Mouse (Mus musculus): ENCODE measurements around the gene Gm16485. TPM values are rescaled to one million over a fixed set of nuclear protein-coding genes. Genes with fewer than 3 reads are reported as not detected.

Gene Gm16485
- not detected in 2 replicates for polyA plus RNA-seq (2016; fragmentation: Nextera tagmentation; extraction: Ambion mirVana)

- Histone ChIP-seq H3K27ac (no peak within 1 kb of the TSS), H3K27me3 (ENCODE audit: low read depth, poor library complexity, severe bottlenecking) (no peaks in the 10 kb centered on the region), H3K4me3 (no peak within 1 kb of the TSS), H3K9me3 (replicated peaks) (no peaks in the 10 kb centered on the region), H3K36me3 (no peaks in the 10 kb centered on the region), H3K4me1 (no peaks in the 10 kb centered on the region)
- no peak for DNase-seq (ENCODE audit: low spot score)
- WGBS: 82% methylated on average over 2 of the region's 2 CpGs
Measured at GRCm38 (mm10) chr9:8971491-8971890, at the start of gene Gm16485. Gm16485 (plus strand) TSS chr9:8971791.

GRCm38 (mm10) chr9:8927561-8927960, 44.0 kb upstream of the Gm16485 start:
- WGBS: 93% methylated on average over 2 of the region's 2 CpGs
- no peaks in the 10 kb centered on the region for H3K9me3 ChIP-seq (replicated peaks)
- no peaks in the 10 kb centered on the region for H3K27me3 ChIP-seq (ENCODE audit: low read depth, poor library complexity, severe bottlenecking)
- no peaks in the 10 kb centered on the region for H3K36me3 ChIP-seq
- no peak for DNase-seq (ENCODE audit: low spot score)
- H3K27ac ChIP-seq: no peak overlapping the region
- H3K4me1 ChIP-seq: no peaks in the 10 kb centered on the region
- H3K4me3 ChIP-seq: no peak overlapping the region

GRCm38 (mm10) chr9:8937753-8938152, 33.8 kb upstream of the Gm16485 start:
- Histone ChIP-seq H3K4me3 (no peak overlapping the region), H3K4me1 (no peaks in the 10 kb centered on the region)
- WGBS: 50% methylated on average over 1 of the region's 1 CpGs

GRCm38 (mm10) chr9:8953306-8953705, 18.3 kb upstream of the Gm16485 start:
- Histone ChIP-seq H3K27me3 (ENCODE audit: low read depth, poor library complexity, severe bottlenecking) (no peaks in the 10 kb centered on the region), H3K27ac (no peak overlapping the region), H3K4me1 (no peaks in the 10 kb centered on the region), H3K9me3 (replicated peaks) (no peaks in the 10 kb centered on the region), H3K4me3 (no peak overlapping the region), H3K36me3 (no peaks in the 10 kb centered on the region)
- DNase-seq (ENCODE audit: low spot score): no peak

More at GRCm38 (mm10) chr9:8937753-8938152, 33.8 kb upstream of the Gm16485 start:
- Histone ChIP-seq H3K36me3 (no peaks in the 10 kb centered on the region), H3K27me3 (ENCODE audit: low read depth, poor library complexity, severe bottlenecking) (no peaks in the 10 kb centered on the region), H3K9me3 (replicated peaks) (no peaks in the 10 kb centered on the region), H3K27ac (no peak overlapping the region)
- DNase-seq (ENCODE audit: low spot score): no peak

GRCm38 (mm10) chr9:8964512-8965133, 7.0 kb upstream of the Gm16485 start:
- no peak overlapping the region for H3K4me3 ChIP-seq
- no peaks in the 10 kb centered on the region for H3K36me3 ChIP-seq
- WGBS: 74% methylated on average over 8 of the region's 8 CpGs
- no peak overlapping the region for H3K27ac ChIP-seq
- no peaks in the 10 kb centered on the region for H3K27me3 ChIP-seq (ENCODE audit: low read depth, poor library complexity, severe bottlenecking)
- no peaks in the 10 kb centered on the region for H3K4me1 ChIP-seq
- H3K9me3 ChIP-seq (replicated peaks): no peaks in the 10 kb centered on the region
- peak; percentile 47 for DNase-seq (ENCODE audit: low spot score)

- Histone ChIP-seq H3K9me3 (replicated peaks) (no peaks in the 10 kb centered on the region), H3K27ac (no peak overlapping the region), H3K4me3 (no peak overlapping the region), H3K4me1 (no peaks in the 10 kb centered on the region), H3K36me3 (no peaks in the 10 kb centered on the region), H3K27me3 (ENCODE audit: low read depth, poor library complexity, severe bottlenecking) (no peaks in the 10 kb centered on the region)
- 70% methylated on average over 7 of the region's 7 CpGs for WGBS
- no peak for DNase-seq (ENCODE audit: low spot score)
Measured at GRCm38 (mm10) chr9:8970240-8970639, 1.4 kb upstream of the Gm16485 start.

GRCm38 (mm10) chr9:8977775-8978174, 6.2 kb downstream of the Gm16485 start:
- Histone ChIP-seq H3K4me1 (no peaks in the 10 kb centered on the region), H3K9me3 (replicated peaks) (no peaks in the 10 kb centered on the region), H3K4me3 (no peak overlapping the region), H3K36me3 (no peaks in the 10 kb centered on the region), H3K27ac (no peak overlapping the region), H3K27me3 (ENCODE audit: low read depth, poor library complexity, severe bottlenecking) (no peaks in the 10 kb centered on the region)
- no peak for DNase-seq (ENCODE audit: low spot score)
- 83% methylated on average over 2 of the region's 2 CpGs for WGBS

- no peak overlapping the region for H3K4me3 ChIP-seq
- no peak for DNase-seq (ENCODE audit: low spot score)
- H3K4me1 ChIP-seq: no peaks in the 10 kb centered on the region
- H3K27ac ChIP-seq: no peak overlapping the region
- no peaks in the 10 kb centered on the region for H3K27me3 ChIP-seq (ENCODE audit: low read depth, poor library complexity, severe bottlenecking)
- H3K9me3 ChIP-seq (replicated peaks): no peaks in the 10 kb centered on the region
- no peaks in the 10 kb centered on the region for H3K36me3 ChIP-seq
- WGBS: 76% methylated on average over 3 of the region's 3 CpGs
Measured at GRCm38 (mm10) chr9:8982315-8982714, 10.7 kb downstream of the Gm16485 start.

GRCm38 (mm10) chr9:8996494-8996893, 24.9 kb downstream of the Gm16485 start:
- peaks cover 51% of the 10 kb centered on the region for H3K36me3 ChIP-seq
- H3K4me1 ChIP-seq: no peaks in the 10 kb centered on the region
- no peak for DNase-seq (ENCODE audit: low spot score)
- H3K4me3 ChIP-seq: no peak overlapping the region
- no peak overlapping the region for H3K27ac ChIP-seq
- 91% methylated on average over 2 of the region's 2 CpGs for WGBS
- H3K27me3 ChIP-seq (ENCODE audit: low read depth, poor library complexity, severe bottlenecking): no peaks in the 10 kb centered on the region
- H3K9me3 ChIP-seq (replicated peaks): no peaks in the 10 kb centered on the region

- no peaks in the 10 kb centered on the region for H3K27me3 ChIP-seq (ENCODE audit: low read depth, poor library complexity, severe bottlenecking)
- peaks cover 48% of the 10 kb centered on the region for H3K36me3 ChIP-seq
- H3K27ac ChIP-seq: no peak overlapping the region
- DNase-seq (ENCODE audit: low spot score): no peak
- H3K4me3 ChIP-seq: no peak overlapping the region
- H3K9me3 ChIP-seq (replicated peaks): no peaks in the 10 kb centered on the region
- H3K4me1 ChIP-seq: no peaks in the 10 kb centered on the region
Measured at GRCm38 (mm10) chr9:9001170-9001569, 29.6 kb downstream of the Gm16485 start.

GRCm38 (mm10) chr9:9015108-9015507, 43.5 kb downstream of the Gm16485 start:
- 93% methylated on average over 2 of the region's 2 CpGs for WGBS

More at GRCm38 (mm10) chr9:9015108-9015507, 43.5 kb downstream of the Gm16485 start:
- Histone ChIP-seq H3K4me3 (no peak overlapping the region), H3K36me3 (peaks cover 66% of the 10 kb centered on the region), H3K9me3 (replicated peaks) (no peaks in the 10 kb centered on the region), H3K27me3 (ENCODE audit: low read depth, poor library complexity, severe bottlenecking) (no peaks in the 10 kb centered on the region), H3K27ac (no peak overlapping the region), H3K4me1 (no peaks in the 10 kb centered on the region)
- no peak for DNase-seq (ENCODE audit: low spot score)

Measured in limb, embryonic 10.5 days (tissue).